Mouse (Mus musculus): ENCODE measurements around the gene Slain2. TPM values are rescaled to one million over a fixed set of nuclear protein-coding genes. Genes with fewer than 3 reads are reported as not detected.
A peak's percentile ranks its signal among the peaks of the same experiment; 100 is the strongest.
"Not testable (repeated sequence)": the region's sequence is repeated elsewhere in the genome, so short reads cannot be mapped to it uniquely, and the experiment has no call there.

Gene Slain2
- polyA plus RNA-seq, 2 experiments, result 4.5 to 5.4 TPM

- no peak within 1 kb of the TSS for H3K9ac ChIP-seq (replicated peaks)
- DNase-seq (ENCODE audit: low read depth in 3 of 3, low spot score in 3 of 3) (no peak), ATAC-seq (ENCODE audit: insufficient read depth) (no peak)
- H3K9me3 ChIP-seq (ENCODE audit: control insufficient read depth, low read length), result no peaks in the 10 kb centered on the region
- peak within 1 kb of the TSS in 1 of 2 experiments; percentile 26; a peak in 2 of 4 replicates for H3K4me3 ChIP-seq (ENCODE audit: insufficient read depth in 1 of 2, low read depth in 2 of 2, low read length in 2 of 2)
- H3K27me3 ChIP-seq (ENCODE audit: control insufficient read depth, insufficient read depth, low read length), result peaks cover 26% of the 10 kb centered on the region
- H3K36me3 ChIP-seq (replicated peaks; ENCODE audit: control insufficient read depth, insufficient read depth, low read depth), result no peaks in the 10 kb centered on the region
- no peaks in the 10 kb centered on the region for H3K4me1 ChIP-seq (replicated peaks; ENCODE audit: control insufficient read depth in 2 of 2, insufficient read depth in 2 of 2, low read length in 1 of 2)
- TF ChIP-seq CTCF (IDR thresholded peaks at IDR 0.05; ENCODE audit: low read depth), result no peak
- TF ChIP-seq EP300 (IDR thresholded peaks at IDR 0.05; ENCODE audit: low read depth), result no peak
- 8% methylated on average over 65 of the region's 65 CpGs for WGBS (ENCODE audit: insufficient replicate concordance)
- no peak within 1 kb of the TSS for H3K27ac ChIP-seq
- peak within 1 kb of the TSS; percentile 37 for H3K4me2 ChIP-seq (ENCODE audit: low read depth)
Observed at GRCm38 (mm10) chr5:73006784-73007581, 92.9 kb downstream of the Slain2 start, which contains the start of gene Slc10a4. Gene Slc10a4 (plus strand): TSS chr5:73006883.

DNA sequence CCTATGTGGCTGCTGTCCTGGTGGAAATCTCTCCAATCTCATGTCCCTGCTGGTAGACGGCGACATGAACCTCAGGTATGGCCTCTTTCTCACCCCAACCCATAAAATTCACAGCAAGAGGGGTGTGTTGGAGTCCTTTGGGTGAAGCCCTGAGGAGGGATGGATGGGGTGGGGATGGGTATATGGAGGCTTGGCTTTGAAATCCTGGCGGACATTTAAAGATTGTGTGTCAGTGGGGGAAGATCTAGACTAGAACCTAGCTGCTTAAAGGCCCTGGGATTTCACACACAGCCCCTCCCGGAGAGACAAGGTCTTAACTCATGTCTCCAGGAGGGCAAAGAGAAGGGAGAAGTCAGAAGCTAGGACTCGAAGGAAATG is 93.5 kb downstream of the Slain2 start:
- H3K9ac ChIP-seq (replicated peaks), result no peak overlapping the region
- no peaks in the 10 kb centered on the region for H3K4me1 ChIP-seq (replicated peaks; ENCODE audit: control insufficient read depth in 2 of 2, insufficient read depth in 2 of 2, low read length in 1 of 2)
- no peaks in the 10 kb centered on the region for H3K36me3 ChIP-seq (replicated peaks; ENCODE audit: control insufficient read depth, insufficient read depth, low read depth)
- H3K27me3 ChIP-seq (ENCODE audit: control insufficient read depth, insufficient read depth, low read length), result peaks cover 27% of the 10 kb centered on the region
- no peak for DNase-seq (ENCODE audit: low read depth in 3 of 3, low spot score in 3 of 3)
- no peak overlapping the region for H3K27ac ChIP-seq
- no peak overlapping the region for H3K4me3 ChIP-seq (ENCODE audit: insufficient read depth in 1 of 2, low read depth in 2 of 2, low read length in 2 of 2)
- no peak for ATAC-seq (ENCODE audit: insufficient read depth)
- H3K4me2 ChIP-seq (ENCODE audit: low read depth), result no peak overlapping the region
- TF ChIP-seq EP300 (IDR thresholded peaks at IDR 0.05; ENCODE audit: low read depth) (no peak), CTCF (IDR thresholded peaks at IDR 0.05; ENCODE audit: low read depth) (no peak)
- H3K9me3 ChIP-seq (ENCODE audit: control insufficient read depth, low read length), result no peaks in the 10 kb centered on the region
- WGBS (ENCODE audit: insufficient replicate concordance), result 30% methylated on average over 5 of the region's 5 CpGs

- H3K9me3 ChIP-seq (ENCODE audit: control insufficient read depth, low read length); H3K27ac ChIP-seq; ATAC-seq (ENCODE audit: insufficient read depth); H3K4me3 ChIP-seq (ENCODE audit: insufficient read depth in 1 of 2, low read depth in 2 of 2, low read length in 2 of 2); H3K36me3 ChIP-seq (replicated peaks; ENCODE audit: control insufficient read depth, insufficient read depth, low read depth); H3K9ac ChIP-seq (replicated peaks); H3K4me2 ChIP-seq (ENCODE audit: low read depth); H3K4me1 ChIP-seq (replicated peaks; ENCODE audit: control insufficient read depth in 2 of 2, insufficient read depth in 2 of 2, low read length in 1 of 2); DNase-seq (ENCODE audit: low read depth in 3 of 3, low spot score in 3 of 3): not testable (repeated sequence)
- 22% methylated on average over 8 of the region's 8 CpGs for WGBS (ENCODE audit: insufficient replicate concordance)
- H3K27me3 ChIP-seq (ENCODE audit: control insufficient read depth, insufficient read depth, low read length), result peaks cover 34% of the 10 kb centered on the region
- peak; percentile 67 for TF ChIP-seq CTCF (IDR thresholded peaks at IDR 0.05; ENCODE audit: low read depth)
Observed at GRCm38 (mm10) chr5:73008230-73008629, 94.1 kb downstream of the Slain2 start.

DNA sequence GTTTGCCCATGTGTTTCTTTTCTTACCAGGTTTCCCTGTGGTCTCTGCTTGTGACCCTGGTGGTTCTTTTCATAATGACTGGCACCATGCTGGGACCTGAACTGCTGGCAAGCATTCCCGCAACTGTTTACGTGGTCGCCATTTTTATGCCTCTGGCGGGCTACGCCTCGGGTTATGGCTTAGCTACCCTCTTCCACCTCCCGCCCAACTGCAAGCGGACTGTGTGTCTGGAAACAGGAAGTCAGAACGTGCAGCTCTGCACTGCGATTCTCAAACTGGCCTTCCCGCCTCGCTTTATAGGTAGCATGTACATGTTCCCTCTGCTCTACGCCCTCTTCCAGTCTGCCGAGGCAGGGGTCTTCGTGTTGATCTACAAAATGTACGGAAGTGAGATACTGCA is 97.7 kb downstream of the Slain2 start:
- H3K9me3 ChIP-seq (ENCODE audit: control insufficient read depth, low read length); DNase-seq (ENCODE audit: low read depth in 3 of 3, low spot score in 3 of 3); H3K4me1 ChIP-seq (replicated peaks; ENCODE audit: control insufficient read depth in 2 of 2, insufficient read depth in 2 of 2, low read length in 1 of 2); ATAC-seq (ENCODE audit: insufficient read depth); H3K4me2 ChIP-seq (ENCODE audit: low read depth); H3K27ac ChIP-seq; H3K4me3 ChIP-seq (ENCODE audit: insufficient read depth in 1 of 2, low read depth in 2 of 2, low read length in 2 of 2); H3K36me3 ChIP-seq (replicated peaks; ENCODE audit: control insufficient read depth, insufficient read depth, low read depth); H3K9ac ChIP-seq (replicated peaks): not testable (repeated sequence)
- WGBS (ENCODE audit: insufficient replicate concordance), result 65% methylated on average over 15 of the region's 16 CpGs
- peaks cover 39% of the 10 kb centered on the region for H3K27me3 ChIP-seq (ENCODE audit: control insufficient read depth, insufficient read depth, low read length)

DNA sequence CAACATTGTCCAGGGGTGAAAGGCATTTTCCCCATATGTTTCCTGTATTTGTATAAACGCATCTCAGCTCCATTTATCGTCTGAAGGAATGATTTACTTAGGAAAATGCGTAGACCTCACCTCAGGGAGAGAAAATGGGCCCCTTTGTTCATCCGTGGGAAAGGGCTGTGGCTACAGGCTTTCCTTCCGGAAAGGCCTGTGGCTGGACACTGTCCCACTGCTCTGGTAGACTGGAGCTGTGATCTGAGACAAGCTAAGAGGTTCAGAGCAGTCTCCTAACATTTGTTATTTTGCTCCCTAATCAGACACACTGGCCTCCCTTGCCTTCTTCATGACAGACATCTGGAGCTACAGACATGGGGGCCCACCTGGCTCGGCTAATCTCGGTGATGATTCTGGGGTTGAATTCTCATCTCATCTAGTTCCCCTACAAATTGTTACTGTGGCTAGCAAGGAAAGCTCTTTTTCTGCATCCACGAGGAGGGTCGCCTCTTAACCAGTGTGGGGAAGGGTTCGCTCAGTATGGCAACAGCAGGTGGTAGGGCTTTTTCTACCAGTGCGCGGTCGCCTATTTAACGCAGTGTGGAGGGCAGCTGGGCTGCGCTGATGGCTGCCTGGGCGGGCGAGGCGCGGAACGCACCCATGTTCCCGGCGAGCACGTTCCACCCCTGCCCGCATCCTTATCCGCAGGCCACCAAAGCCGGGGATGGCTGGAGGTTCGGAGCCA is 98.9 kb downstream of the Slain2 start:
- 17% methylated on average over 20 of the region's 27 CpGs for WGBS (ENCODE audit: insufficient replicate concordance)
- not testable (repeated sequence) for H3K36me3 ChIP-seq (replicated peaks; ENCODE audit: control insufficient read depth, insufficient read depth, low read depth); ATAC-seq (ENCODE audit: insufficient read depth); H3K4me2 ChIP-seq (ENCODE audit: low read depth); H3K9ac ChIP-seq (replicated peaks); H3K4me1 ChIP-seq (replicated peaks; ENCODE audit: control insufficient read depth in 2 of 2, insufficient read depth in 2 of 2, low read length in 1 of 2); H3K4me3 ChIP-seq (ENCODE audit: insufficient read depth in 1 of 2, low read depth in 2 of 2, low read length in 2 of 2); H3K9me3 ChIP-seq (ENCODE audit: control insufficient read depth, low read length); H3K27ac ChIP-seq; DNase-seq (ENCODE audit: low read depth in 3 of 3, low spot score in 3 of 3)
- H3K27me3 ChIP-seq (ENCODE audit: control insufficient read depth, insufficient read depth, low read length), result peaks cover 26% of the 10 kb centered on the region

GRCm38 (mm10) chr5:73013611-73014287 is 99.6 kb downstream of the Slain2 start:
- peak overlapping the region in 1 of 2 experiments; percentile 8; a peak in 1 of 4 replicates for H3K4me3 ChIP-seq (ENCODE audit: insufficient read depth in 1 of 2, low read depth in 2 of 2, low read length in 2 of 2)
- H3K9ac ChIP-seq (replicated peaks); H3K4me1 ChIP-seq (replicated peaks; ENCODE audit: control insufficient read depth in 2 of 2, insufficient read depth in 2 of 2, low read length in 1 of 2); ATAC-seq (ENCODE audit: insufficient read depth); DNase-seq (ENCODE audit: low read depth in 3 of 3, low spot score in 3 of 3); H3K9me3 ChIP-seq (ENCODE audit: control insufficient read depth, low read length); H3K36me3 ChIP-seq (replicated peaks; ENCODE audit: control insufficient read depth, insufficient read depth, low read depth); H3K27ac ChIP-seq: not testable (repeated sequence)
- peaks cover 25% of the 10 kb centered on the region for H3K27me3 ChIP-seq (ENCODE audit: control insufficient read depth, insufficient read depth, low read length)
- WGBS (ENCODE audit: insufficient replicate concordance), result 5% methylated on average over 49 of the region's 65 CpGs
- peak overlapping the region; percentile 29 for H3K4me2 ChIP-seq (ENCODE audit: low read depth)
